Mouse (Mus musculus) left cerebral cortex, postnatal 36 days (tissue): ENCODE measurements at regions not wholly inside any gene's neighbourhood (a gene's known extent, or its start where the extent isn't known, plus 50 kb on each side); places are given as distances from the start of the nearest gene placed in this dataset.
"Not testable (repeated sequence)": the region's sequence is repeated elsewhere in the genome, so short reads cannot be mapped to it uniquely, and the experiment has no call there.

Experiments
- DNase-seq, 2 experiments: peaks; one replicate each; pipeline ENCODE4 v3.0.0; 2021 to 2022; ENCODE audit warnings: low spot score in 2 of 2, mixed read lengths in 1 of 2
- intact Hi-C: fragments of 180-260 bp; cut with DNase I; formaldehyde crosslinking; loops from one replicate; pipeline ENCODE4 v1.15.1; 2025

DNA sequence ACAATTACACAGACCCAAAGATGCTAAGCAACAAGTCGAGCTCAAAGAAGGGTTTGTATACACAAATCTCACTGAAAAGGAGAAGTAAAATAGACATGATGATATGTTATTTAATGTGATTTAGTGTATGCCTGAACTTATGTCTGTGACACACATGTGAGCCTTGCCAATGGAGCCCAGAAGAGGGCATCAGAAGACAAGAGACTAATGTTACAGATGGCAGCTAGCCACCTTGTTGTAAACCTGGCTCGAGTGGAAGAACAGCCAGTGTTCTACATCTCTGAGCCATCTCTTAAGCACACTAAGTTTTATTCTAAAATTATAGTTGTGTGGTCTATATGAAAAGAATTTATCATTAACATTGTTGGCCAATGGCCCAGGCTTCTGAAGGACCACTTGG is 943.7 kb upstream of the Prmt6 start:
- intact Hi-C loops = no loop called here

DNA sequence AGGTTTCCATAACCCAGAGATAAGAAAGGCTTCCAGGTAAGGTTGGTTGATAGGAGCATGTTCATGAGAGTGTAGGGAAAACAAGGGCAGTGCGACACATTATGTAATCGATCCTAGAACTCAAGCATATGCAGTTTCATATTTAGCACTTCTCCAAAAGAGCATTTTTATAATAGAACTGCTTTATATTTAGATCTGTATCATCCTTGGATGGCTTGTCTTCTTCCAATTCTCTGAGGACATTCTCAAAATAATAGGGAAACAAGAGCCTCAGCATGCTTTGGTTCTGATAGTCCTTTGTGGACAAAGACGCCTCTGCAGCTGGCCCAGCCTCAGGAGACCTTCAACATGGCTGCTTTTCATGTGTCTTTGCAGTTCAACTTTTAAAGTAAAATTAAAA is 915.9 kb upstream of the Prmt6 start:
- intact Hi-C loops = no loop called here
- DNase-seq = peak in 1 of 2 experiments; percentile 17

More for the DNA sequence above, 943.7 kb upstream of the Prmt6 start:
- DNase-seq = no peak

DNA sequence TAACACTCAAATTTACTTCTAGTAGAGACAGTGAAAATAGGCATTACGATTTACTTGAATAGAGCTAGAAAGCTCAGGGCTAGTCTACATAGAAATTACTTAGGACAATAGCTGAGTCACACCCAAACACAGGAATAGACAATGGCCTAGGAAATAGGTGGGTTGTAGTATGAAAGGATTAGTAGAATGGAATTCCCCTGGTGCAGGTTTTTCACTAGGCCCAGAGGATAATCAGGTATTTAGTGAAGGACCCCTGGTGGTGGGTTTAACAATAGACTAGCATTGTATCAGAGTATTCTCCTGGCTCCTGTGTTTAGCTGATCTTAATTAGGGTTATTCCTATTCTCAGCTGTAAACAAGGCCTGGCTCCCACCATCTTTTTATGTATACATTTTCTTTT is 890.4 kb upstream of the Prmt6 start:
- DNase-seq, intact Hi-C loops: not testable (repeated sequence)

DNA sequence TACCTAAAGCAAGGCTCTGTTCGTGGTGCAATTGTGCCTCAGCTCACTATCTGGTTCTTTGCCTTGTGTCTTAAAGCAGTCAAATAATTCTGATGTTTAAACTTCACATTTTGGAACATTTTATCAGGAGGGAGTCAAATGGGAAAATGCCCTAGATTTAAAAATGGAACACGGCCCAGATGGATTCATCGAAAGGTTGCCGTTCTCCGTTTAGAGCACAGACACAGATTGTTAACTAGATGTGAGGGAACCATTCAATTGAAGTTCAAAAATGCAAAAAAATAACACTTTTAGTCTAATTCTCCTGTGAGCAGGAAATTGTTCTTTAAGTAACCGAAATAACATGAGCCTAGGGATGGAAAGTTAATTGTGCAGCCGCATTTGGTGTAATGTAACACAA is 858.2 kb upstream of the Prmt6 start:
- no peak for DNase-seq
- intact Hi-C loops = no loop called here

DNA sequence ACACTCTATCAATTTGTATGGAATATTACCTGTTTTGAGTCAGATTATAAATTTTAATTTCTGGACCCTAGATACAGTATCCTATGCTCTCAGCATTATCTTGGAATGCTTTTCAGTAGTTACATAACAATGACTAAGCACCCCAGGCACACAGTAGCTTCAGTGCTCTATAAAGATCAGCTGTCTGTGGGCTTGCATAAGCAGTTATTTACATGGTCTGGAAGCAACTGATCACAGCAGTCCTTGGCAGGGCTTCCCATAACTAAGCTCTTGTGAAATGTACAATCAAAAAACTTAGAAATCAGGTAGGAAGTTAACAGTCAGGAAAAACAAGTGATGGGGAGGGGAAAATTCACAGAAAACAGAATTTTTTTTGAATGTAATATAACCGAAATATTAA is 851.8 kb upstream of the Prmt6 start:
- intact Hi-C loops = no loop called here
- peak in 1 of 2 experiments; percentile 4 for DNase-seq

DNA sequence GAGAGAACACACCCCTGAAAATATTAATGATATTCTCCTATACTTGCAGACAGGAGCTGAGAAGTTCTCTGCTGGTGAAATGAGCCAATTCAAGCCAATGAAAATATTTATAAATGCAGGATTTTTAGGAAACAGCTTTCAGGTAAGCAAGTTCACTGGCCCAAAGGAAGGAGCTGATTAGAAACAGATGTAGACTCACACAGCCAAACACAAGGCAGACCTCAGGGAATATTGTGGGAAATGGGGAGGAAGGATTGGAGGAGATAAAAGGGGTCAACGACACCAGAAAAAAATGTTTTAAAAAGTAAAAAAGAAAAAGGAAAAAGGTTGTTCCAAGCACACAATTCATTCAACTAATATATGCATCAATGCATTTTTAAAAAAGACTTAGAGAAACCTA is 823.5 kb upstream of the Prmt6 start:
- intact Hi-C loops = no loop called here
- DNase-seq = no peak

DNA sequence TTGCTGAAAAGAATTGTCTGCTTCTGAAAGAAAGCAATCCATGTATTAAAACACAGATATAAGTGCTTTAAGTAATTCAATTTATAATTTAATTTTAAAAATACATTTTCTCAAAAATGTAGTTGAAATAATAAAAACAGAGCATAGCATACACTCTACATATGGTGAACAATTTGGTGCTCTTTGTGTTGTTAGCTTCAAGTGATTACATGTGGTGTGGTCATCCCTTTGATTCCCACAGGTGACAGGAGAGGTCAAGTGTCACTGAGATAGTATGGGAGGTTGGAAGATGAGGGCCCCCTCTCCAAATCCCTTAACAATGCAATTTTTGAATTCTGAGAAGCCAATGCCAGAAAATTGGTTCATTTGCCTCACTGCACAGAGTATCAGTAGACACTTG is 819.5 kb upstream of the Prmt6 start:
- DNase-seq = no peak
- intact Hi-C loops = no loop called here

DNA sequence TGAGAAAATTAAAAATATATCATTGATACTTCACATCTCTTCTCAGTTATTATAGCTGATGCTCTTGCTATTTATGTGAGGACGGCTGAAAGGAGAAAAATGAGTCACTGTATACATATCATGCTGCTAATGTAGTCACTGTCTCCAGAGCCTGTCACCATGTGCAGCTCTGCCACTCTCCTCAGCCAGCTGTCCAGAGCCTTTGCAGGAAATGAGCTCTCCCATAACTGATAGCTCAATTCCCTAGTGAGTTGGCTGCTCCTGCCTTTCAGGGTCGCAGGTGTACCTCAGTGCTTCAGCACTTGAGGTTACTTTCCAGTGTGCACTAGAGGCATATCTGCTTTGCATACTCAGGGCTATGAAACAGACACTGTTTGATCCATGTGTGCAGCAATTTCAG is 819.0 kb upstream of the Prmt6 start:
- intact Hi-C loops = loop anchor here (5.0 kb wide), 2 partner anchors 928 to 1543 kb away; partner anchors contain the start of gene Ntng1
- DNase-seq = peak; percentile 4 to 15

DNA sequence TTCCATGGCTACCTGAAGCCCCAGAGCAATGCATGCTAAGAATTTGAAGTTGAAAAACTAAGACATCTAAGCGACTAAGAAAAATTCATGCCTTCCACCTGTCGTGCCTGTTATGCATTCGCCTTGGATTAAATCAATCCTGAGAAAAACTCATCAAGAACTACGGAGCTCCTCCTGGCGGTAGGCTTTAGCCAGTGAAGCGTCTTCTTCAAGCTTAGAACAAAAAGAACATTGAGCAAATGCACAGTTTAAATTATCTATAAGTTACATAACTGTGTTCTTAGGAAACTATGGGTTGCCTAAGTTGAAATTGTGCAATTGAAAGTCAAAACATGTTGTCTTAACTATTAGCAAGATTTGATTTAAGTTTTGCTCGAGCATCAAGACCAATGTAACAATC is 818.4 kb upstream of the Prmt6 start:
- intact Hi-C loops = loop anchor here (5.0 kb wide), 2 partner anchors 927 to 1542 kb away; partner anchors contain the start of gene Ntng1
- peak; percentile 49 to 53 for DNase-seq

DNA sequence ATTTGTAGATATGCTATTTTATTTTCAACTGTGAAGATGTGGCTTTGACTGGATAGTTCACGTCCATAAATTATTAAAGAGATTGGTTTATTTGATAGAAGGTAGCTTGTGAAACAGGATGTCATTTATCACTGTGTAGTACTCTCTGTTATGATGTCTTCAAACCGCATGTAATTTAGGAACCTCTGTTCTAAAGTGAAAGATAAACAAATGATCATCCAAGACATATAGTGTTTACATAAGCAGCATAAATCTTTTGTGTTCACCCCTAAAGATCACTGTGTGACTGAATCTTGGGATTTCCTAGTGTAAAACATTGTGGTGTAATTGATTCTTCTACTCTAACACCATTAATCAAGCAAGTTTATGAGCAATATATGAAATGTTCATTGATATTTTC is 798.8 kb upstream of the Prmt6 start:
- intact Hi-C loops = no loop called here
- DNase-seq = no peak
